Mouse (Mus musculus): ENCODE measurements at regions not wholly inside any gene's neighbourhood (a gene's known extent, or its start where the extent isn't known, plus 50 kb on each side); places are given as distances from the start of the nearest gene placed in this dataset.

GRCm38 (mm10) chr7:94504748-94505147 lies 1425.1 kb downstream of the Fam181b start:
- DNase-seq: no peak
- intact Hi-C loops (cut with DNase I): no loop called here

GRCm38 (mm10) chr7:94517002-94517401 lies 1437.3 kb downstream of the Fam181b start:
- intact Hi-C loops (cut with DNase I): no loop called here
- no peak for DNase-seq

- no peak for DNase-seq
- intact Hi-C loops (cut with DNase I): no loop called here
These were observed 1452.9 kb downstream of the Fam181b start for GRCm38 (mm10) chr7:94532520-94532919.

GRCm38 (mm10) chr7:94548332-94548731 lies 1468.7 kb downstream of the Fam181b start:
- no peak for DNase-seq
- intact Hi-C loops (cut with DNase I): no loop called here

- intact Hi-C loops (cut with DNase I): no loop called here
- no peak for DNase-seq
These were observed 1501.8 kb downstream of the Fam181b start for GRCm38 (mm10) chr7:94581475-94581874.

GRCm38 (mm10) chr7:94587791-94588190 lies 1508.1 kb downstream of the Fam181b start:
- intact Hi-C loops (cut with DNase I): no loop called here
- DNase-seq: no peak

GRCm38 (mm10) chr7:94594643-94595042 lies 1515.0 kb downstream of the Fam181b start:
- DNase-seq: no peak
- intact Hi-C loops (cut with DNase I): no loop called here

GRCm38 (mm10) chr7:94618965-94619364 lies 1539.3 kb downstream of the Fam181b start:
- intact Hi-C loops (cut with DNase I): no loop called here
- no peak for DNase-seq

- no peak for DNase-seq
- intact Hi-C loops (cut with DNase I): no loop called here
These were observed 1544.9 kb downstream of the Fam181b start for GRCm38 (mm10) chr7:94624546-94624945.

GRCm38 (mm10) chr7:94637367-94638023 lies 1533.6 kb upstream of the Tenm4 start:
- intact Hi-C loops (cut with DNase I): no loop called here
- no peak for DNase-seq

GRCm38 (mm10) chr7:94644560-94645285 lies 1526.3 kb upstream of the Tenm4 start:
- intact Hi-C loops (cut with DNase I): no loop called here
- no peak for DNase-seq

- DNase-seq: no peak
These were observed 1525.7 kb upstream of the Tenm4 start for GRCm38 (mm10) chr7:94645337-94645736.

GRCm38 (mm10) chr7:94650462-94650861 lies 1520.6 kb upstream of the Tenm4 start:
- DNase-seq: no peak
- intact Hi-C loops (cut with DNase I): no loop called here

More at GRCm38 (mm10) chr7:94645337-94645736, 1525.7 kb upstream of the Tenm4 start:
- intact Hi-C loops (cut with DNase I): no loop called here

- DNase-seq: no peak
- intact Hi-C loops (cut with DNase I): no loop called here
These were observed 1504.5 kb upstream of the Tenm4 start for GRCm38 (mm10) chr7:94666392-94667155.

GRCm38 (mm10) chr7:94668296-94668695 lies 1502.8 kb upstream of the Tenm4 start:
- no peak for DNase-seq
- intact Hi-C loops (cut with DNase I): no loop called here

- no peak for DNase-seq
- intact Hi-C loops (cut with DNase I): no loop called here
These were observed 1502.1 kb upstream of the Tenm4 start for GRCm38 (mm10) chr7:94668836-94669396.

- no peak for DNase-seq
- intact Hi-C loops (cut with DNase I): no loop called here
These were observed 1483.2 kb upstream of the Tenm4 start for GRCm38 (mm10) chr7:94687887-94688286.

- intact Hi-C loops (cut with DNase I): no loop called here
- no peak for DNase-seq
These were observed 1473.8 kb upstream of the Tenm4 start for GRCm38 (mm10) chr7:94697214-94697613.

- no peak for DNase-seq
- intact Hi-C loops (cut with DNase I): no loop called here
These were observed 1464.6 kb upstream of the Tenm4 start for GRCm38 (mm10) chr7:94706457-94706856.

GRCm38 (mm10) chr7:94733433-94733832 lies 1437.6 kb upstream of the Tenm4 start:
- DNase-seq: peak; percentile 1
- intact Hi-C loops (cut with DNase I): no loop called here

GRCm38 (mm10) chr7:94734741-94735140 lies 1436.3 kb upstream of the Tenm4 start:
- no peak for DNase-seq
- intact Hi-C loops (cut with DNase I): no loop called here

All from left cerebral cortex, postnatal 4 days (tissue).